Mouse (Mus musculus) left cerebral cortex, postnatal 14 days (tissue): ENCODE data around the gene Cdh16. TPM values are rescaled to one million over a fixed set of nuclear protein-coding genes. Genes with fewer than 3 reads are reported as not detected.
"Not testable (repeated sequence)": the region's sequence is repeated elsewhere in the genome, so short reads cannot be mapped to it uniquely, and the experiment has no call there.

Source experiments
- DNase-seq, 2 experiments: peaks; one replicate each; pipeline ENCODE4 v3.0.0; 2021 to 2022; ENCODE audit warnings: low spot score in 2 of 2, mixed read lengths in 1 of 2
- intact Hi-C: fragments of 180-260 bp; cut with DNase I; formaldehyde crosslinking; loops from one replicate; pipeline ENCODE4 v1.15.1; 2025
- long read RNA-seq, 2 experiments: library from polyadenylated mRNA; stranded (forward); transcript quantifications; one replicate each; pipeline ENCODE4 v2.0.0; 2021
- total RNA-seq, 2 experiments: library from RNA; stranded (reverse); gene quantifications; 2 replicates each; pipeline ENCODE4 v1.2.3; 2021

Gene Cdh16
- total RNA-seq = not detected
- long read RNA-seq, experiment 1 = 0 reads
- long read RNA-seq, experiment 2 = 0 reads

DNA sequence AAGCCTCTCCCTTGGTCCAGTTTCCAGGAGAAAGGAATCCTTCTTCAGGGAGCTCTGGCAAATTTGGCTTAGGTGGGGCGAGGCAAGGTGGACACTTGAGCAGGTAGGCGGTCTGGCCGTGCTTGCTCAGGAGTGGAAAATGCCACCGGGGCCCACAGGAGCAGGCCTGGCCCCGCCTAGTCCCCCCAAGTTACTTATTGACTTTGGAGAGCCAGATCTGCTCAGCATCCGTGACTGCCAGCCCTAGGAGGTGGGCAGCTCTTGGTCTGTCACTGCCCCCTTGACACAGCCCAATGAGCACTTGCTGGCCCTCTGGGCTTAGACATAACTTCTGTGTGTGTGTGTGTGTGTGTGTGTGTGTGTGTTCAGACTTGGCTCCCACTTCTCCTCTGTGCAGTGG is at the start of gene Cdh16:
Cdh16 (minus strand) TSS at position 236 of the 400 bp plus-strand sequence.
- intact Hi-C loops = no loop called here
- no peak for DNase-seq

- intact Hi-C loops = loop anchor here (5.0 to 10.0 kb wide), 3 partner anchors 469 to 637 kb away; no protein-coding TSS in a partner anchor
- no peak for DNase-seq
Measured at GRCm38 (mm10) chr8:104655614-104656013, 31.4 kb upstream of the Cdh16 start.

- peak; percentile 92 to 94 for DNase-seq
- intact Hi-C loops = loop anchor here (5.0 to 10.0 kb wide), 3 partner anchors 470 to 637 kb away; no protein-coding TSS in a partner anchor
Measured at GRCm38 (mm10) chr8:104654984-104655383, 30.8 kb upstream of the Cdh16 start.

DNA sequence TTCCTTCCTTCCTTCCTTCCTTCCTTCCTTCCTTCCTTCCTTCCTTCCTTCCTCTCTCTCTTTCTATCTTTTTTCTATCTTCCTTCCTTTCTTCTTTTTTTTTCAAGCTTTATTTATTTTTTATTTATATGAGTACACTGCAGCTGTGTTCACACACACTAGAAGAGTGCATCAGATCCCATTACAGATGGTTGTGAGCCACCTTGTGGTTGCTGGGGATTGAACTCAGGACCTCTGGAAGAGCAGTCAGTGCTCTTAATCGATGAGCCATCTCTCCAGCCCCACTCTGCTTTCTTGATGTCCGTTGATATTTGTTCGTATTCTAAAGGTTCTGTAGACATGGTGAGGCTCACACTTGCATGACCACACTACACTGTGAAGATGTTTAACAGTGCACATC is 20.0 kb upstream of the Cdh16 start:
- intact Hi-C loops = loop anchor here (5.0 kb wide), 2 partner anchors 42 to 643 kb away; partner anchors contain the start of gene 4931428F04Rik
- DNase-seq = not testable (repeated sequence)

GRCm38 (mm10) chr8:104642324-104642654 is 18.1 kb upstream of the Cdh16 start:
- intact Hi-C loops = loop anchor here (5.0 kb wide), 2 partner anchors 40 to 645 kb away; partner anchors contain the start of gene 4931428F04Rik
- no peak for DNase-seq

DNA sequence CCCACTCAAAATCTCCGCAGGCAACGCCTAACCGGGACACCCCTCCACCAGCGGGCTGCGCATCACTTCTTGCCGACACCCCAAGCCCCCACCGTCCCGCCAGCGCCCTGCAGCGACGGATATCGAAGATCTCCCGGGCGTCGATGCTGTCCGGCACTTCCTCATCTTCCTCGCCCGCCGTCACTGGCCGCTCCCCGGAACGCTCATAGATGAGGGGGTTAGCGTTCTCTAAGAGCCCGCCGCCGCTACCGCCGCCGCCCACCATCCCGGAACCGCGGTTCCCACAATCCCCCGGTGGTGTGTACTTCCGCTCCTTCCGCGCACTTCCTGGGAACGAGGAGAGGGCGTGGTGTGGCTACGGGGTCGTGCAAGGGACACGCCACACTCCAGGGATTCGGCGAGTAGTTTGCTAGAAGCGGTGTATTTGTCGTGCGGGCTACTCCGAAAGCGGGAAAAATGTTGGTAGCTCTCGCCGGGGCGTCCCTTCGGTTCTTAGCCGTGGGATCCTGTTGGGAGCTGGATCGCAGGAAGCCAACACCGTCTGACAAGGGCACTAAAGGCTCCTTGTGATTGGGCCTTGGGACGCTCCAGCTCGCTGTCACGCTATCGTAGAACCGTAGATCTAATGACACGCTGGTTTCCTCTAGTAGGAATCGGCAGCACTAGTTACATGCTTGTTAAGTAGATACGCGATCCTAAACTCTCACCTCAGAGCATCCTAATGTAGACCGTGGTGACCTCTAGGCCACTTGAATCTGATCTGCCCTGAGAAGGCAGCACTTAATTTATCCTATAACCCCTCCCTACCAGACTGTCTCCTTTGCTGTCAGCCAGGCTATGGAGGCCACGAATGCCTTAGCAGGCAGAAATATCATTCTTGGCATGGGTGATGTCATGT is 17.5 kb upstream of the Cdh16 start, which contains the start of gene Ciao2b:
Ciao2b (minus strand) TSS at position 540 of the 898 bp plus-strand sequence.
- peak; percentile 80 to 88 for DNase-seq
- intact Hi-C loops = loop anchor here (5.0 kb wide), 2 partner anchors 39 to 646 kb away; partner anchors contain the start of gene 4931428F04Rik

GRCm38 (mm10) chr8:104640831-104641370 is 16.7 kb upstream of the Cdh16 start:
- intact Hi-C loops = loop anchor here (5.0 kb wide), 2 partner anchors 39 to 646 kb away; partner anchors contain the start of gene 4931428F04Rik
- no peak for DNase-seq

- DNase-seq = no peak
- intact Hi-C loops = loop anchor here (5.0 kb wide), 2 partner anchors 38 to 647 kb away; partner anchors contain the start of gene 4931428F04Rik
Measured at GRCm38 (mm10) chr8:104640241-104640640, 16.0 kb upstream of the Cdh16 start.

DNA sequence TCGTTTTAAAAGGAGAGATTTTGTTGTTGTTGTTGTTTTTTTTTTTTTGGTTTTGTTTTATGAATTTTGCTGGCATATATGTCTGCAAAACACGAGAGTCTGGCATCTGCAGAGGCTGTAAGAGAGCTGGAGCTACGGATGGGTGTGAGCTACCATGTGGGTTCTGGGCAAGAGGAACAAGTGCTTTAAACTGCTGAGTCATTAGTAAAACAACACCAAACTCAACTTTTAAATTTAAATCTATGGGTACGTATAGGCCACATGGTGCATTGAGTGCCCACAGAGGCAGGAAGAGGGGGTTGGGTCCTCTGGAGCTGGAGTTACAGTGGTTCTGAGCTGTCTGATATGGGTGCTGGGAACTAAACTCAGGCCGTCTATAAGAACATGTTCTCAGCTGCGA is 13.8 kb upstream of the Cdh16 start:
- DNase-seq = no peak
- intact Hi-C loops = no loop called here

DNA sequence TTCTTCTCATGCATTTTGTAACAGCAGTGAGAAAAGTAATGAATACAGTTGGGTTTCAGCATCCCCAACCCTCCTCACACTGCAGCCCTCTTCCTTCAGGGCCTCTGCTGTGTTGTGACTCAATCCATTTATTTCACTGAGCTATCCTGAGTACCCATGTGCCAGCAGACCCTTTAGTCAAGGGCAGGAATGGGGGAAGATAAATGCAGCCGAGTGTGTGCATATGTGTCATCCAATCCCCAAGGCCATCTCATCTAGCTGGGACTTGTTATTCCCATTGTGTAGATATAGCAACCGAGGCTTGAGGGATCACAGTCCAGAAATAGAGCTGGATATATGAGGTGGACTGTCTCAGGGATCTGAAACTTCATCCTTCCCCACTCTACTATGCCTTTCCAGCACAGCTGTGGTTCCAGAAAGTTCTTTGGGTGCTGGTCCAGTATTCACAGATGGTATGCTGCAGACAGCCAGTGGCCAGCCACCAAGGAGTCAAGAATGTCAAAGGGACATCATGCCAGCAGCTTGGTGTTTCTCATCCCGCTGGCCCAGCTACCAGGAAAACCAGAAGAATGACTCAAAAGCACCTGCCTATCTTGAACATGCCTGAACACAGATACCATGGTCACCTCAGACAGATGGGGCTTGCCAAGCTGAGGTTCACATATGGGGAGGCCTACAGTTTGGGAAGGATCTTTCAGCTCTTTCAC is 11.0 kb upstream of the Cdh16 start:
- DNase-seq = no peak
- intact Hi-C loops = no loop called here

- no peak for DNase-seq
Measured at GRCm38 (mm10) chr8:104633156-104633744, 9.1 kb upstream of the Cdh16 start.

GRCm38 (mm10) chr8:104632486-104632885 is 8.3 kb upstream of the Cdh16 start:
- intact Hi-C loops = no loop called here
- peak; percentile 42 to 78 for DNase-seq

More at GRCm38 (mm10) chr8:104633156-104633744, 9.1 kb upstream of the Cdh16 start:
- intact Hi-C loops = no loop called here

GRCm38 (mm10) chr8:104631975-104632374 is 7.8 kb upstream of the Cdh16 start:
- intact Hi-C loops = no loop called here
- no peak for DNase-seq

DNA sequence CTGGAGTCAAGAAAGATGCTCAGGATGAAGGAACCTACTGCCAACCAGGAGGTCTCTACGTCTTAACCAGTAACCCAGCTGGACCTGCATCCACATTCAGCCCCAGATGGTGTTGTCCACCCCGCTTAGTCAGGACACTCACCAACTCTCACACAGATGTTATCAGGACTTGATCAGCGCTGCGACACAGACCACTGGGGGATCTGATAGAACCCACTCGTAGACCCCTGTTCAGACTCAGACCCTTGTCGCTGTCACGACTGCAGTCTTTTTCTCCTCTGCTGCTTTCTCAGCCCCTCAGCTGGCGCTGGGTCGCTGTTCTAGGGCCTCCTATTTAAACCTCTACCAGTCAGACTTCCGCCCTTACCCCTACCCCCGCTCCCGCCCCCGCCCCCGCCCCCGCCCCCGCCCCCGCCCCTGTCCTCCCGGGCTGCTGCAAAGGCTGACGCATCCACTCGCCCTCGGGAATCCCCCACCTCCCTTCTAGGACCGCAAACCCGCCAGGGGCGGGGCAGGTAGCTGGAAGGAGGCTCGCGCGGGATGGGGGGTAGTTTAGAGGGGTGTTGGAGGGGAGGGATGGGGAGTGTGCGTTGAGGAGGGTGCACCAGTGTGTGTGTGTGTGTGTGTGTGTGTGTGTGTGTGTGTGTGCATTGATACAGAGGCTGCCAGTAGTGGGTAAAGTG is 6.9 kb upstream of the Cdh16 start, which contains the start of gene Rrad:
Rrad (minus strand) TSS at position 347 of the 683 bp plus-strand sequence.
- intact Hi-C loops = no loop called here
- no peak for DNase-seq

- no peak for DNase-seq
Measured at GRCm38 (mm10) chr8:104630574-104630973, 6.4 kb upstream of the Cdh16 start.

GRCm38 (mm10) chr8:104630111-104630479 is 5.9 kb upstream of the Cdh16 start:
- DNase-seq = no peak
- intact Hi-C loops = no loop called here

More at GRCm38 (mm10) chr8:104630574-104630973, 6.4 kb upstream of the Cdh16 start:
- intact Hi-C loops = no loop called here

GRCm38 (mm10) chr8:104629306-104630110 is 5.3 kb upstream of the Cdh16 start:
- intact Hi-C loops = no loop called here
- DNase-seq = no peak

DNA sequence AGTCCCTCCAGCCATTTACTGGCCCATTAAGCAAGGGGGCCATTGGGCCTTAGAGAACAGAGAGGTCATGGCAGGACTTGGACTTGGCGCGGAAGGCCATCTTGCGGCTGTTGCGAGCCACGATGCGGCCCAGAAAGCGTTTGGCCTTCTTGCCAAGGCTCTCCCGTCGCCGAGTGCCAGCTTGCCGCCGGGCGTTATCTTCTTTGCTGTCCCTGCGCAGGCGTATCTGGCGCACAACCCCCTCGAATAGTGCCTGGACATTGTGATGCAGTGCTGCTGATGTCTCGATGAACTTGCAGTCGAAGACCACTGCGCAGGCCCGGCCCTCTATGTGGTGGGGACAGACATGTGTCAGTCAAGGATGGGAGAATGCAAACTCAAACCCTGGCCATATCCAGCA is 4.2 kb upstream of the Cdh16 start:
- DNase-seq = no peak
- intact Hi-C loops = no loop called here
